Mouse (Mus musculus) layer of hippocampus, adult 18-20 months (tissue): ENCODE measurements around the gene Lrmda. TPM values are rescaled to one million over a fixed set of nuclear protein-coding genes. Genes with fewer than 3 reads are reported as not detected.

Experiments used
- DNase-seq, 2 experiments: peaks; one replicate each; pipeline ENCODE4 v3.0.0; 2022; ENCODE audit warnings: low spot score in 2 of 2
- total RNA-seq, 2 experiments: library from RNA; stranded (reverse); gene quantifications; 2 replicates each; pipeline ENCODE4 v1.2.3; 2021

Gene Lrmda
- total RNA-seq, 2 experiments from 2014 or later: 1.1 to 1.3 TPM

GRCm38 (mm10) chr14:22382101-22382500 is 362.6 kb downstream of the Lrmda start:
- DNase-seq: no peak

GRCm38 (mm10) chr14:22393616-22394015 is 374.1 kb downstream of the Lrmda start:
- no peak for DNase-seq

DNA sequence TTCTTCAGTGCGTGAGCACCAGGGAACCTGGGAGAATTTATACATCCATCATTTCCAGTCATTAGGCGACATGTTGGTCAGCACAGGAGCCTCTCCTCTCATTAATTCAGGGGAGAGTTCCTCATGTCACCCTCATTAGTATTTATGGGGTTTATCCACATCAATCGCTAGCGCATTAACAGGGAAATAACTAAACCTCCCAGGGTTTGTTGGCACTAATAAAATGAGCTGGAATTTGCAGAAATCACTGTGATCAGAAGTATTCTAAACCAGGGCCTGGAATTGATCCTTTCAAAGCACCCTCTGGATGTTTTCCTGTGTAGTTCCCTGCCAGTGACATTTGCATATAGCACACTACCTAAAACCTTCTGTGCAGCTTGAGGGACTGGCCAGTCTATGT is 382.9 kb downstream of the Lrmda start:
- no peak for DNase-seq

GRCm38 (mm10) chr14:22406623-22407022 is 387.1 kb downstream of the Lrmda start:
- no peak for DNase-seq

DNA sequence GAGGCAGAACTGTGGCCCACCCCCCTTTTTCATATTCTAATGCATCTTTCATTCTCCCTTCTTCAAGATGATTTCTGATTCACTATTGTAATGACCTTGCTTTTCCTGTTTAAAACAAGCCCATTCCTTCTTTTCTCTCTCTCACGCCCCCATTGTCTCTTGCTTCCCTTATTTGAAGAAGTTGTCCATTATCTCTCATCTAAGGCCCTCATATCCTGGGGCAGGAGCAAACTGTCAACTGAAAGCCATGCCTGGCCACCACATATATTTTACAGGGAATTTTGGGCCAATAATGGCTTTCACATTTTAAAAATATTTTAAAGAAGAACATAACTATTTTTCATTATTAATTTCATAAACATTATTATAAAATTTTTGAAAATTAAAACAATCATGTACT is 391.3 kb downstream of the Lrmda start:
- no peak for DNase-seq

GRCm38 (mm10) chr14:22413220-22413619 is 393.7 kb downstream of the Lrmda start:
- DNase-seq: peak in 1 of 2 experiments; percentile 9

DNA sequence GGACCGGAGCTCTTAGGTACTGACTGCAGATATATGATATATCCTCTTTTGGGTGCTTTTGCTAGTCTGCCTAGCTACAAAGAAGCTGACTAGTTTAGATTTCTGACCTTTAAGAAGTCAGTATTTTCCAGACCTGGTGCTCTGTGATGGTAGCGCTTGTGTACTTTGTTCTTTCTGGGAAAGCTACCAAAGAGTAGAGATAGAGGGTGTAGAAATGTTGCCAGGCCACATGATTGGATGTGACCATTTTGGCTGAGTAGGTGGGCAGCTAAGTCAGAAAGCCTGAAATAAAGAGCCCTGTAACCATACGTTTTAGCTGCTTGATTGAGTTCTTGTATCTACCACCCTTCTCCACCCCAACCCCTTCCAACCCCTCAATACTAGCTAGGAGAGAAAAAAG is 398.2 kb downstream of the Lrmda start:
- no peak for DNase-seq

DNA sequence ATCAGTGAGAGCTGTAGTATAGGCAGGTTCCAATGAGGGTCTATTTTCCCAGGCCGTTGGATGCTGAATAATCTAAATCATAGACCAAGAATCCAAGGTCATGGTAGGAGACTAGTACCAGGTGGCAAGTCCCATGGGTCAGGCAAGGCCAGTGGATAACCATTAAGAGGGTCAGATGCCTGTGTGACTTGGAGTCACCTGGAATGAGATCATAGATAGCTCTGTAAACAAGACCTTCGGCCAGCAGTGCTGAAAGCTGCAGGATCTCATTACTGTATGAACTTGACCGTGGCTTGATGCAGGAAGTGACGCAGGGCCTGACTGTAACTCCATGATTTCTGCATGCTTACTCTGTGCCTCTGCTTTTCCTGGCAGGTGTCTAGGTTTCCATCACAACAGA is 402.2 kb downstream of the Lrmda start:
- DNase-seq: no peak

GRCm38 (mm10) chr14:22425018-22425534 is 405.6 kb downstream of the Lrmda start:
- DNase-seq: no peak

DNA sequence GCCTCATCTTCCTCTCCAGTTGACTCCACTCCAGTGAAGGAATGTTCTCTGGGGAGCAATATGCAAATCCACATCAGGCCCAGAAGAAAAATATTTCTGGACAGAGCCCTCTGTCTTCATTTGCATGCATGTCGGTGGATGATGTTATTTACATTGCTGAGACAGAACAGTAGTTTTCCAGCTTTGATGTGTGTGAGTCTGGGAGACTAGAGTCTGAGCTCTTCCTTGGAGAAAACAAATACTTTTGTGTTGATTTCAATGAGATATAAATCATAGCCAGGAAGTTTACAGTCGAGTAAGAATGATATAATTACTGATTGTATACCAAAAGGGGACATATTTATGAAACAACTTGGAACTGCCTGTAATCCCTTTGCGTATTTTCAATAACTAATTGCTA is 415.9 kb downstream of the Lrmda start:
- DNase-seq: no peak

DNA sequence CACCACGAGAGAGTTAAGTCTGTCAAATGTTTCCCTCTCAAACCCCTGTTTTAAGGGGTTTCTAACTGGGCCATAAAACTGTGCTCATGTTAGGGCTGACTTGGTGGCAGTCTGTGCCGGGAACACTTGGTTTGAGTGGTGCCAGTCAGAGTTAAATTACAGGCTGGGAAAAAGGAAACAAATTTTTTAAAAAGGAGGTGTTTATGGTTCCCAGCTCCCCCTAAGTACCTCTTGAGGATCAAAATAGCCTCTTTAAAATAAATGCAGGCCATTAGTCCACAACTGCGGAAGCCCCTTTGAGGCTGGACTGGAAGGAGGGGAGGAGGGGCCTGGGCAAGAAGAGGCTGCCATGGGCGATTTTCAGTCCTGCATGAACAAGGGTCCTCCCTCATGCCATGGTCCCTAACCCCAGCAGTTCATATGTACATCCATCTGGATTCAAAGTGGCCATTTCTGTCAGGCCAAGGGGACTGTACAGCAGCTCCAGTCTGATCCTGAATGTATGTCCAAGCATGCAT is 416.4 kb downstream of the Lrmda start:
- DNase-seq: no peak

- DNase-seq: peak in 1 of 2 experiments; percentile 34
These were observed 421.0 kb downstream of the Lrmda start for GRCm38 (mm10) chr14:22440341-22440999.

- DNase-seq: no peak
These were observed 422.4 kb downstream of the Lrmda start for GRCm38 (mm10) chr14:22441859-22442447.

GRCm38 (mm10) chr14:22442719-22443118 is 423.2 kb downstream of the Lrmda start:
- no peak for DNase-seq

GRCm38 (mm10) chr14:22444541-22444940 is 425.0 kb downstream of the Lrmda start:
- DNase-seq: peak in 1 of 2 experiments; percentile 30

- DNase-seq: peak; percentile 25 to 69
These were observed 425.8 kb downstream of the Lrmda start for GRCm38 (mm10) chr14:22445161-22445821.

- peak in 1 of 2 experiments; percentile 20 for DNase-seq
These were observed 426.5 kb downstream of the Lrmda start for GRCm38 (mm10) chr14:22445841-22446570.

DNA sequence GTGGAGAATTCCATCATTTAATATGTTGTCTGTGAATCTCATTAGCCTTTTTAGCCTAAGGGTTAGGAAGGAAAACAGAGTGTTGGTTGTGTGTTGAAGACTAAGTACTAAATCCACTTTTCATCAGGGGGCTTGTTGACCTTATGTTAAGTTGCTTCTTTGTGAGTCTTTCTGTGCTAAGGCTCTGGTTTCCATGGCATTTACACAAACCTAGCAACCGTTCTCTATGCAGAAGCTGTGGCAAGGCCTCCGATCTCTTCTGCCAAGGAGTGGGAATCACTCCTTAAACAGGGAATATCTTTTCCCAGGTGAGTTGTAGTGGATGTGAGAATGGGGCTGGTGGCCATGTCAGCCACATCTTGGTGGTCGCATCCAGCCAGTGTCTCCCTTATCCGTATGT is 432.1 kb downstream of the Lrmda start:
- peak in 1 of 2 experiments; percentile 24 for DNase-seq

- no peak for DNase-seq
These were observed 444.8 kb downstream of the Lrmda start for GRCm38 (mm10) chr14:22464314-22464713.

DNA sequence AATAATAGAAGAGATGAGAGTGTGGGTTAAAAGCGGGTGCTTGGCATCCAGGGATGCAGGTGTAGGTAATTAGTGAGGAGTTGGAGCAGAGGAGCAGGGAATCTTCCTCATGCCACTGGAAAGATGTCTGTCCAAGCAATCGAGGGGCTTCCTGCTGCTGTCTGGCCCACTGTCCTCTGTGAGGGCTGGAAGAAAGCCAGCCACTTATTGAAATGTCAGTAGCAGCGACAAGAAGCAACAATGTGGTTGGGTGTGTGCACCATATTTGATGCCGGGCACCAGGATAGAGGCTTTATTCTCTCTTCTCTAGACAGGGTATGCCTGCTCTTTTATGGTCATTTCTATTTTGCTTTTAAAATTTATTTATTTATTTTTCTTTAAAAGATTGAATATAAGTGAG is 451.5 kb downstream of the Lrmda start:
- no peak for DNase-seq

DNA sequence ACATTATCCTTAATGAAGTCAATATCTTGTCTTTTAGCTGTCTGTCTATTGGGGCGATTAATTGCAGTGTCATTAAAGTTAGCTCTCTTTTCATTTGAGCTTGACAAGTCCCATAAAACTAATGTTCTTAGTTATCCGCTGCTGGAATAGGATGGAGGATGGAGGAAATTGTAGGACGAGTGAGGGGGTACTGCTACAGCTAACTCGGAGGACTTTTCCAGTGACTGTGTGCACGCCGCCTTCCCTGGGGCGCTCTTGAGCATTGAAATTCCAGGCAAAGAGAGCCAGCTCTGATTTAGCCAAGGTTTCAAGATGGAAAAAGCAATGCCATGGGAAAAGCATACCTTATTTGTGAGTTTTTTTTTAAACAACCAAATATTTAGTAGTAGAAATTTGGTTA is 453.9 kb downstream of the Lrmda start:
- no peak for DNase-seq
